Mouse (Mus musculus) limb, embryonic 14.5 days (tissue): ENCODE results near the gene Gse1. TPM values are rescaled to one million over a fixed set of nuclear protein-coding genes. Genes with fewer than 3 reads are reported as not detected.
A peak's percentile ranks its signal among the peaks of the same experiment; 100 is the strongest.

Source experiments
- ATAC-seq: fragments of 200-750 bp; cut with Nextera tagmentation; 2 replicates; pipeline ENCODE4 v1.8.0; 2017; ENCODE audit warnings: low read depth, moderate number of reproducible peaks, moderate TSS enrichment; ENCODE audit not compliant: low FRiP score
- DNase-seq: peaks from one replicate; pipeline ENCODE4 v3.0.0-alpha.2; 2015; ENCODE audit warnings: low spot score
- H3K27ac ChIP-seq: fragments of 300-500 bp; sonication (generic); replicated peaks from 2 replicates; pipeline ENCODE4 v1.5.1; 2014; ENCODE audit warnings: low read depth, mild to moderate bottlenecking, low read length, moderate library complexity, mixed read lengths
- H3K27me3 ChIP-seq: fragments of 300-500 bp; sonication (generic); 2 replicates; pipeline ENCODE4 v1.6.1; 2014; ENCODE audit warnings: low read length, mixed read lengths; ENCODE audit not compliant: control insufficient read depth, insufficient read depth
- H3K36me3 ChIP-seq: fragments of 300-500 bp; sonication (generic); 2 replicates; pipeline ENCODE4 v1.6.1; 2014; ENCODE audit warnings: mild to moderate bottlenecking, low read length, moderate library complexity, mixed read lengths; ENCODE audit not compliant: control insufficient read depth, insufficient read depth
- H3K4me1 ChIP-seq: fragments of 300-500 bp; sonication (generic); 2 replicates; pipeline ENCODE4 v1.6.1; 2014; ENCODE audit warnings: antibody characterized with exemption, low read length, mixed read lengths; ENCODE audit not compliant: control insufficient read depth, insufficient read depth
- H3K4me2 ChIP-seq: fragments of 300-500 bp; sonication (generic); replicated peaks from 2 replicates; pipeline ENCODE4 v1.6.1; 2014; ENCODE audit warnings: low read depth, mild to moderate bottlenecking, low read length, moderate library complexity; ENCODE audit not compliant: severe bottlenecking
- H3K4me3 ChIP-seq: fragments of 300-500 bp; sonication (generic); replicated peaks from 2 replicates; pipeline ENCODE4 v1.5.1; 2014; ENCODE audit warnings: low read length
- H3K9ac ChIP-seq: fragments of 300-500 bp; sonication (generic); 2 replicates; pipeline ENCODE4 v1.6.1; 2014; ENCODE audit warnings: mild to moderate bottlenecking, low read depth, low read length, moderate library complexity; ENCODE audit not compliant: severe bottlenecking
- H3K9me3 ChIP-seq: fragments of 300-500 bp; sonication (generic); 2 replicates; pipeline ENCODE4 v1.6.1; 2016; ENCODE audit warnings: low read length; ENCODE audit not compliant: control insufficient read depth
- POLR2A ChIP-seq: fragments of 200-500 bp; IDR thresholded peaks from 2 replicates; pipeline ENCODE4 v1.8.0; 2012; ENCODE audit warnings: inconsistent platforms, mild to moderate bottlenecking, moderate library complexity, borderline replicate concordance; ENCODE audit not compliant: insufficient read depth, insufficient read length; ENCODE audit errors: extremely low read depth
- WGBS: fragments of 180-500 bp; shearing (Covaris S2); extraction: QIAGEN DNeasy Blood & Tissue Kit; methylation state at CpG from one replicate; pipeline ENCODE4 v1.1.7; 2014; 5-methylcytosine and 5-hydroxymethylcytosine counted together
- polyA plus RNA-seq, 2 experiments: library from polyadenylated mRNA; depleted of rRNA in 1 of 2; stranded (reverse) in 1 of 2; unstranded in 1 of 2; fragments of >200 nt; fragmentation: Nextera tagmentation in 1 of 2; extraction: Ambion mirVana in 1 of 2; gene quantifications; 2 replicates each; pipeline versions ENCODE4 v1.2.1 to v1.2.3; 2012 to 2014

Gse1 gene
- polyA plus RNA-seq, 2 experiments, result 10.3 to 32.6 TPM

- H3K4me3 ChIP-seq, result no peak overlapping the region
- 16% methylated on average over 23 of the region's 23 CpGs for WGBS
Observed at GRCm38 (mm10) chr8:120505619-120506310, 277.5 kb downstream of the Gse1 start.

GRCm38 (mm10) chr8:120506562-120506961, 278.3 kb downstream of the Gse1 start:
- 43% methylated on average over 2 of the region's 2 CpGs for WGBS
- H3K27me3 ChIP-seq, result no peaks in the 10 kb centered on the region
- ATAC-seq (no peak), DNase-seq (no peak)
- H3K27ac ChIP-seq, result no peak overlapping the region
- H3K4me1 ChIP-seq, result peaks cover 65% of the 10 kb centered on the region
- H3K36me3 ChIP-seq, result no peaks in the 10 kb centered on the region
- no peak overlapping the region for H3K4me2 ChIP-seq
- no peak for TF ChIP-seq POLR2A
- no peak overlapping the region for H3K4me3 ChIP-seq
- no peaks in the 10 kb centered on the region for H3K9me3 ChIP-seq
- H3K9ac ChIP-seq, result no peak overlapping the region

More at GRCm38 (mm10) chr8:120505619-120506310, 277.5 kb downstream of the Gse1 start:
- ATAC-seq (no peak), DNase-seq (no peak)
- Histone ChIP-seq H3K36me3 (no peaks in the 10 kb centered on the region), H3K27me3 (no peaks in the 10 kb centered on the region), H3K4me1 (peaks cover 57% of the 10 kb centered on the region), H3K27ac (no peak overlapping the region), H3K9me3 (no peaks in the 10 kb centered on the region), H3K9ac (no peak overlapping the region), H3K4me2 (peak overlapping the region; percentile 42)
- TF ChIP-seq POLR2A, result no peak

GRCm38 (mm10) chr8:120507290-120507689, 279.0 kb downstream of the Gse1 start:
- no peak overlapping the region for H3K4me3 ChIP-seq
- TF ChIP-seq POLR2A, result no peak
- no peak overlapping the region for H3K27ac ChIP-seq
- peaks cover 72% of the 10 kb centered on the region for H3K4me1 ChIP-seq
- no peak for ATAC-seq
- no peaks in the 10 kb centered on the region for H3K36me3 ChIP-seq
- no peak for DNase-seq
- H3K4me2 ChIP-seq, result no peak overlapping the region
- WGBS, result 85% methylated on average over 9 of the region's 9 CpGs
- no peaks in the 10 kb centered on the region for H3K27me3 ChIP-seq
- H3K9ac ChIP-seq, result no peak overlapping the region
- H3K9me3 ChIP-seq, result no peaks in the 10 kb centered on the region

GRCm38 (mm10) chr8:120509136-120510034, 281.1 kb downstream of the Gse1 start:
- peak; percentile 31; the same call in 1 of the 2 replicates for ATAC-seq
- H3K27me3 ChIP-seq, result no peaks in the 10 kb centered on the region
- no peak for DNase-seq
- H3K36me3 ChIP-seq, result no peaks in the 10 kb centered on the region
- no peak overlapping the region for H3K9ac ChIP-seq
- TF ChIP-seq POLR2A, result no peak
- H3K4me3 ChIP-seq, result no peak overlapping the region
- no peaks in the 10 kb centered on the region for H3K9me3 ChIP-seq
- peaks cover 74% of the 10 kb centered on the region for H3K4me1 ChIP-seq
- peak overlapping the region; percentile 35 for H3K4me2 ChIP-seq
- H3K27ac ChIP-seq, result no peak overlapping the region
- 7% methylated on average over 20 of the region's 21 CpGs for WGBS

- 14% methylated on average over 4 of the region's 6 CpGs for WGBS
- Histone ChIP-seq H3K9ac (no peak overlapping the region), H3K36me3 (no peaks in the 10 kb centered on the region), H3K9me3 (no peaks in the 10 kb centered on the region), H3K27ac (no peak overlapping the region), H3K4me2 (peak overlapping the region; percentile 35; the same call in 1 of the 2 replicates), H3K4me1 (peaks cover 70% of the 10 kb centered on the region), H3K27me3 (no peaks in the 10 kb centered on the region), H3K4me3 (no peak overlapping the region)
- ATAC-seq (no peak), DNase-seq (no peak)
- TF ChIP-seq POLR2A, result no peak
Observed at GRCm38 (mm10) chr8:120510035-120510416, 281.8 kb downstream of the Gse1 start.
